Mouse (Mus musculus): Measurements from ENCODE around the gene Lgals2. TPM values are rescaled to one million over a fixed set of nuclear protein-coding genes. Genes with fewer than 3 reads are reported as not detected.

Lgals2 gene
- polyA plus RNA-seq, 1 experiment from 2014 or later, result not detected

DNA sequence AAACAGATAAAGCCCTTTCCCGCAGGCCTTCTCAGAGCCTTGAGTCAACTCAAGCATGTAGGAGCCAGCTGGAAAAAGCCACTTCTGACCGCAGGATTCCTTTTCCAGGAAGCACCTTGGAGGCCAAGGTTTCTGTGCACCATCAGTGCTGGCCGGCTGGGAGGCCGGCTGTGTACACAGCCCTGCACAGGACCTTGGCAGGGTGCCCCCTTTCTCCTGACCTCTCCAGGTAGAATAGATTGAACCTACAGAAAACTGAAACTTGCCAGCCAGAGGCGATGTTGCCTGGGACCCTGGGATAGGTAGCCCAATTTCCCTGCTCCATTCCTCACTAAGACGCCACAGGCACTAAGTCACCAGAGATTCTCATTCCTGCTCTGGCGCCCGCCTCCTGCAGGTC, 9.5 kb downstream of the Lgals2 start:
- H3K9ac ChIP-seq (ENCODE audit: low read length), result no peak overlapping the region
- DNase-seq (ENCODE audit: low spot score), result no peak
- WGBS, result 92% methylated on average over 8 of the region's 8 CpGs
- H3K4me2 ChIP-seq (ENCODE audit: low read depth, severe bottlenecking), result no peak overlapping the region
- no peak overlapping the region for H3K27ac ChIP-seq (replicated peaks; ENCODE audit: low read depth, low read length)
- H3K27me3 ChIP-seq (ENCODE audit: control insufficient read depth, insufficient read depth, low read length), result peaks cover 6% of the 10 kb centered on the region
- H3K9me3 ChIP-seq (ENCODE audit: control insufficient read depth, low read length), result no peaks in the 10 kb centered on the region
- no peaks in the 10 kb centered on the region for H3K36me3 ChIP-seq (ENCODE audit: control insufficient read depth, insufficient read depth, low read length)
- peaks cover 18% of the 10 kb centered on the region for H3K4me1 ChIP-seq (ENCODE audit: control insufficient read depth, insufficient read depth, low read length)
- no peak overlapping the region for H3K4me3 ChIP-seq (ENCODE audit: low read depth, low read length)
- ATAC-seq (ENCODE audit: insufficient number of reproducible peaks, low FRiP score, low TSS enrichment, low read depth), result no peak

DNA sequence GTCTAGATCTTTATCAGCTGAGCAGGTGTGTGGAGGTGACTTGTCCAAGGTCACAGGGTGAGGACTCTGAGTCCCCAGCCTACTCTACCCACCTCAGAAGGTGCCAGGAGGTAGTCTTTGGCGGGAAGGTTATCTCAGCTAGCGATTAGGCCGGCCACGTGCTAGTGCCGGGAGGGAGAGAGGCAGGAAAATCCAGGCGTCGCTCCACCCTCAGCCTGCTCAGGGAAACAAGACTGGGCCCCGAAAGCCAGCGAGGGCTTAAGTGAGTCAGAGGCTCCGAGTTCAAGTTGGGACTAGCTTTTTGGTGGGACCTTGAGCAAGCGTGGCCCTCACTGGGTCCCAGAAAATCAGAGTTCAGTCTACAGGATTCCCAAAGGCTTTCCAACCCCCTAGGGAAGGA, 10.0 kb downstream of the Lgals2 start:
- H3K9me3 ChIP-seq (ENCODE audit: control insufficient read depth, low read length), result no peaks in the 10 kb centered on the region
- H3K36me3 ChIP-seq (ENCODE audit: control insufficient read depth, insufficient read depth, low read length), result no peaks in the 10 kb centered on the region
- DNase-seq (ENCODE audit: low spot score), result no peak
- no peak for ATAC-seq (ENCODE audit: insufficient number of reproducible peaks, low FRiP score, low TSS enrichment, low read depth)
- WGBS, result 82% methylated on average over 11 of the region's 11 CpGs
- H3K27ac ChIP-seq (replicated peaks; ENCODE audit: low read depth, low read length), result no peak overlapping the region
- no peak overlapping the region for H3K9ac ChIP-seq (ENCODE audit: low read length)
- H3K4me1 ChIP-seq (ENCODE audit: control insufficient read depth, insufficient read depth, low read length), result peaks cover 24% of the 10 kb centered on the region
- no peak overlapping the region for H3K4me2 ChIP-seq (ENCODE audit: low read depth, severe bottlenecking)
- H3K27me3 ChIP-seq (ENCODE audit: control insufficient read depth, insufficient read depth, low read length), result peaks cover 6% of the 10 kb centered on the region
- no peak overlapping the region for H3K4me3 ChIP-seq (ENCODE audit: low read depth, low read length)

DNA sequence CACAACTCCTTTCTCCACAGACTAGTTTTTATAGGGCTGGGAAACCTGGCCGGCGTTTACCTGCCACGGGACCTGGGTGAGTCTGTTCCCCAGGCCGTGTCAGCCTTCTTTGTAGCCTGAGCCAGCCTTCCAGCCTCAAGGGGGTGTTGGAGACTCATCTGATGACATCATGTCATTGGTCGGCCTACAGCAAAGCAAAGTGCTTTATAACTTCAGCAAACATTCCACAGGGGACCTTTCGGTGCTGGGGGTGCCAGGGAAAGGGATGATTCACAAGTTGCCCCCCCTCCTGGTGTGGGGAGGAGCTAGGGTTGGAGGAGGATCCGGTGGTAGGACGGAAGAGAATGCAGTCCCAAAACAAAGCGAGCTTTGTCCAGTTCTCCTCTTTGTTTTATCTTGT, 10.5 kb downstream of the Lgals2 start:
- Histone ChIP-seq H3K27me3 (ENCODE audit: control insufficient read depth, insufficient read depth, low read length) (peaks cover 6% of the 10 kb centered on the region), H3K9me3 (ENCODE audit: control insufficient read depth, low read length) (no peaks in the 10 kb centered on the region), H3K4me1 (ENCODE audit: control insufficient read depth, insufficient read depth, low read length) (peaks cover 29% of the 10 kb centered on the region), H3K36me3 (ENCODE audit: control insufficient read depth, insufficient read depth, low read length) (no peaks in the 10 kb centered on the region), H3K9ac (ENCODE audit: low read length) (no peak overlapping the region), H3K4me2 (ENCODE audit: low read depth, severe bottlenecking) (peak overlapping the region; percentile 15; the same call in 1 of the 2 replicates), H3K27ac (replicated peaks; ENCODE audit: low read depth, low read length) (no peak overlapping the region), H3K4me3 (ENCODE audit: low read depth, low read length) (no peak overlapping the region)
- WGBS, result 40% methylated on average over 9 of the region's 9 CpGs
- no peak for ATAC-seq (ENCODE audit: insufficient number of reproducible peaks, low FRiP score, low TSS enrichment, low read depth)
- no peak for DNase-seq (ENCODE audit: low spot score)

DNA sequence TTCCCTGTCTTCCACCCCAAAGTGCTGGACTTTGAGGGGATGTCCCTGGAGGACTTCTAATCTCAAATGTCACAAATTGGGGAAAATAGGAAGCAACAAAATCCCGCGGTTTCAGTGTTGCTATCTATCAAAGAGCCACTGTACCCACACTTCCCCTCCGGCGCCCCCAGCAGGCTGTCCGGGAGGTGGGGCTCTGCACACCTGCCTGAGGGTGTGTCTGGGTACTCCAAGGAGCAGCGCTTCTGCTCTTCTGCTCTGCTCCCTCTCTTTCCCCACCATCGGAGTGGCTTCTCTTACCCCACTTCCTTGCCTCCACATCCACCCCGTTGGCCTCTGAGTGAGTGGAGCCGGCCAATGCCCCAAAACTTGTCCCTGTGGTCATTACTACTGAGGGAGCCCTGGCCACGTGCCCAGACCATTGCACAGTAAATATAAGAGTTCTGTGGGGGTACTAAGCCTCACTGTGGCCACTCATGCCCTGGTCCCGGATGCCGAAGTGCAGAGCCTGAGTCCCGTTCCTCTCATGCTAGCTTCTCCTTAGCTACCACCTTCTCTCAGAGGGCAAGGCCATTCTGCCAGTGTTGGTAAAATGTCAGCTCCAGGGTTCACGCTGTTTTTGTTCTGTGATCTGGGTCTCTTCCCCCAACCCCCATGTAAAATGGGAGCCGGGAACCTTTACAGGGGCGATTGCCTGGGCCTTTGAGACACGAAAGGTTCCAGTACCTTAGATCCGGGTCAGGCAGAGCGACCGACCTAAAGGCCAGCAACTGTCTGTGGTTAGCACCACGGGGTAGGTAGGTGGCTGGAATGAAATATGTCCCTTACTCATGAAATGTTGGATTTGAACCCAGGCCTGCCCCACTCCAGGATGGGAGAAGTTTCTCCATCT, 11.5 kb downstream of the Lgals2 start:
- WGBS, result 37% methylated on average over 21 of the region's 21 CpGs
- DNase-seq (ENCODE audit: low spot score), result no peak
- H3K36me3 ChIP-seq (ENCODE audit: control insufficient read depth, insufficient read depth, low read length), result no peaks in the 10 kb centered on the region
- H3K4me1 ChIP-seq (ENCODE audit: control insufficient read depth, insufficient read depth, low read length), result peaks cover 37% of the 10 kb centered on the region
- no peak overlapping the region for H3K27ac ChIP-seq (replicated peaks; ENCODE audit: low read depth, low read length)
- H3K9ac ChIP-seq (ENCODE audit: low read length), result peak overlapping the region; percentile 80; the same call in 1 of the 2 replicates
- H3K4me2 ChIP-seq (ENCODE audit: low read depth, severe bottlenecking), result peak overlapping the region; percentile 91
- H3K9me3 ChIP-seq (ENCODE audit: control insufficient read depth, low read length), result no peaks in the 10 kb centered on the region
- H3K4me3 ChIP-seq (ENCODE audit: low read depth, low read length), result peak overlapping the region; percentile 53
- no peak for ATAC-seq (ENCODE audit: insufficient number of reproducible peaks, low FRiP score, low TSS enrichment, low read depth)
- H3K27me3 ChIP-seq (ENCODE audit: control insufficient read depth, insufficient read depth, low read length), result peaks cover 6% of the 10 kb centered on the region

GRCm38 (mm10) chr15:78842371-78843163, 12.8 kb downstream of the Lgals2 start, which contains the start of gene Cdc42ep1:
Gene Cdc42ep1, plus strand, starts transcription at chr15:78842624.
- peak within 1 kb of the TSS; percentile 91 for H3K4me2 ChIP-seq (ENCODE audit: low read depth, severe bottlenecking)
- ATAC-seq (ENCODE audit: insufficient number of reproducible peaks, low FRiP score, low TSS enrichment, low read depth), result peak; percentile 37; the same call in 1 of the 2 replicates
- DNase-seq (ENCODE audit: low spot score), result peak; percentile 57
- H3K27me3 ChIP-seq (ENCODE audit: control insufficient read depth, insufficient read depth, low read length), result peaks cover 6% of the 10 kb centered on the region
- WGBS, result under 1% methylated on average over 71 of the region's 86 CpGs
- peaks cover 38% of the 10 kb centered on the region for H3K4me1 ChIP-seq (ENCODE audit: control insufficient read depth, insufficient read depth, low read length)
- peak within 1 kb of the TSS; percentile 80 for H3K9ac ChIP-seq (ENCODE audit: low read length)
- H3K36me3 ChIP-seq (ENCODE audit: control insufficient read depth, insufficient read depth, low read length), result no peaks in the 10 kb centered on the region
- peak within 1 kb of the TSS; percentile 30; the same call in 1 of the 2 replicates for H3K27ac ChIP-seq (replicated peaks; ENCODE audit: low read depth, low read length)
- no peaks in the 10 kb centered on the region for H3K9me3 ChIP-seq (ENCODE audit: control insufficient read depth, low read length)
- H3K4me3 ChIP-seq (ENCODE audit: low read depth, low read length), result peak within 1 kb of the TSS; percentile 53

- Histone ChIP-seq H3K4me3 (ENCODE audit: low read depth, low read length) (no peak overlapping the region), H3K9me3 (ENCODE audit: control insufficient read depth, low read length) (no peaks in the 10 kb centered on the region), H3K27me3 (ENCODE audit: control insufficient read depth, insufficient read depth, low read length) (peaks cover 6% of the 10 kb centered on the region), H3K9ac (ENCODE audit: low read length) (no peak overlapping the region), H3K27ac (replicated peaks; ENCODE audit: low read depth, low read length) (peak overlapping the region; percentile 36; the same call in 1 of the 2 replicates), H3K4me2 (ENCODE audit: low read depth, severe bottlenecking) (no peak overlapping the region; the same call in 1 of the 2 replicates), H3K4me1 (ENCODE audit: control insufficient read depth, insufficient read depth, low read length) (peaks cover 40% of the 10 kb centered on the region), H3K36me3 (ENCODE audit: control insufficient read depth, insufficient read depth, low read length) (no peaks in the 10 kb centered on the region)
- ATAC-seq (ENCODE audit: insufficient number of reproducible peaks, low FRiP score, low TSS enrichment, low read depth), result no peak
- 47% methylated on average over 6 of the region's 6 CpGs for WGBS
- no peak for DNase-seq (ENCODE audit: low spot score)
Measured at GRCm38 (mm10) chr15:78841161-78841790, 14.1 kb downstream of the Lgals2 start.

GRCm38 (mm10) chr15:78840751-78841150, 14.6 kb downstream of the Lgals2 start:
- Histone ChIP-seq H3K4me2 (ENCODE audit: low read depth, severe bottlenecking) (no peak overlapping the region; the same call in 1 of the 2 replicates), H3K27me3 (ENCODE audit: control insufficient read depth, insufficient read depth, low read length) (peaks cover 6% of the 10 kb centered on the region), H3K4me1 (ENCODE audit: control insufficient read depth, insufficient read depth, low read length) (peaks cover 45% of the 10 kb centered on the region), H3K27ac (replicated peaks; ENCODE audit: low read depth, low read length) (peak overlapping the region; percentile 36; the same call in 1 of the 2 replicates), H3K4me3 (ENCODE audit: low read depth, low read length) (no peak overlapping the region; the same call in 1 of the 2 replicates), H3K9ac (ENCODE audit: low read length) (no peak overlapping the region), H3K36me3 (ENCODE audit: control insufficient read depth, insufficient read depth, low read length) (no peaks in the 10 kb centered on the region), H3K9me3 (ENCODE audit: control insufficient read depth, low read length) (no peaks in the 10 kb centered on the region)
- DNase-seq (ENCODE audit: low spot score), result no peak
- 19% methylated on average over 11 of the region's 11 CpGs for WGBS
- no peak for ATAC-seq (ENCODE audit: insufficient number of reproducible peaks, low FRiP score, low TSS enrichment, low read depth)

- Histone ChIP-seq H3K9me3 (ENCODE audit: control insufficient read depth, low read length) (no peaks in the 10 kb centered on the region), H3K9ac (ENCODE audit: low read length) (no peak overlapping the region), H3K27ac (replicated peaks; ENCODE audit: low read depth, low read length) (peak overlapping the region; percentile 48; the same call in 1 of the 2 replicates), H3K4me1 (ENCODE audit: control insufficient read depth, insufficient read depth, low read length) (peaks cover 50% of the 10 kb centered on the region), H3K4me3 (ENCODE audit: low read depth, low read length) (no peak overlapping the region), H3K27me3 (ENCODE audit: control insufficient read depth, insufficient read depth, low read length) (peaks cover 6% of the 10 kb centered on the region), H3K4me2 (ENCODE audit: low read depth, severe bottlenecking) (no peak overlapping the region), H3K36me3 (ENCODE audit: control insufficient read depth, insufficient read depth, low read length) (no peaks in the 10 kb centered on the region)
- ATAC-seq (ENCODE audit: insufficient number of reproducible peaks, low FRiP score, low TSS enrichment, low read depth), result no peak
- 46% methylated on average over 3 of the region's 3 CpGs for WGBS
- no peak for DNase-seq (ENCODE audit: low spot score)
Measured at GRCm38 (mm10) chr15:78840241-78840640, 15.1 kb downstream of the Lgals2 start.
